Mouse (Mus musculus): ENCODE measurements at regions not wholly inside any gene's neighbourhood (a gene's known extent, or its start where the extent isn't known, plus 50 kb on each side); places are given as distances from the start of the nearest gene placed in this dataset.

- Histone ChIP-seq H3K27ac (replicated peaks) (no peak overlapping the region), H3K27me3 (no peaks in the 10 kb centered on the region), H3K9ac (no peak overlapping the region), H3K36me3 (no peaks in the 10 kb centered on the region), H3K9me3 (no peaks in the 10 kb centered on the region), H3K4me3 (no peak overlapping the region), H3K4me1 (replicated peaks) (no peaks in the 10 kb centered on the region), H3K4me2 (no peak overlapping the region)
- WGBS, result 74% methylated on average over 3 of the region's 3 CpGs
- no peak for ATAC-seq (ENCODE audit: low FRiP score, low read depth)
These were observed 441.3 kb upstream of the Brinp1 start for GRCm38 (mm10) chr4:69395451-69395850.

GRCm38 (mm10) chr4:69383318-69383717 lies 429.1 kb upstream of the Brinp1 start:
- Histone ChIP-seq H3K27me3 (no peaks in the 10 kb centered on the region), H3K36me3 (no peaks in the 10 kb centered on the region), H3K9me3 (no peaks in the 10 kb centered on the region), H3K27ac (replicated peaks) (no peak overlapping the region), H3K4me2 (no peak overlapping the region), H3K9ac (no peak overlapping the region), H3K4me3 (no peak overlapping the region), H3K4me1 (replicated peaks) (no peaks in the 10 kb centered on the region)
- no peak for ATAC-seq (ENCODE audit: low FRiP score, low read depth)

GRCm38 (mm10) chr4:69346979-69347465 lies 392.8 kb upstream of the Brinp1 start:
- Histone ChIP-seq H3K9ac (no peak overlapping the region), H3K9me3 (no peaks in the 10 kb centered on the region), H3K27me3 (no peaks in the 10 kb centered on the region), H3K4me1 (replicated peaks) (no peaks in the 10 kb centered on the region), H3K27ac (replicated peaks) (no peak overlapping the region), H3K36me3 (no peaks in the 10 kb centered on the region), H3K4me3 (no peak overlapping the region), H3K4me2 (no peak overlapping the region)
- ATAC-seq (ENCODE audit: low FRiP score, low read depth), result no peak
- 86% methylated on average over 5 of the region's 5 CpGs for WGBS

GRCm38 (mm10) chr4:69327606-69328005 lies 373.4 kb upstream of the Brinp1 start:
- Histone ChIP-seq H3K9me3 (no peaks in the 10 kb centered on the region), H3K4me2 (no peak overlapping the region), H3K36me3 (no peaks in the 10 kb centered on the region), H3K4me1 (replicated peaks) (no peaks in the 10 kb centered on the region), H3K27ac (replicated peaks) (no peak overlapping the region), H3K4me3 (no peak overlapping the region), H3K9ac (no peak overlapping the region), H3K27me3 (no peaks in the 10 kb centered on the region)
- ATAC-seq (ENCODE audit: low FRiP score, low read depth), result no peak
- WGBS, result 52% methylated on average over 3 of the region's 3 CpGs
